Comparison of ENCODE assay signal across 20 mouse cellular contexts in the genomic region with DNA sequence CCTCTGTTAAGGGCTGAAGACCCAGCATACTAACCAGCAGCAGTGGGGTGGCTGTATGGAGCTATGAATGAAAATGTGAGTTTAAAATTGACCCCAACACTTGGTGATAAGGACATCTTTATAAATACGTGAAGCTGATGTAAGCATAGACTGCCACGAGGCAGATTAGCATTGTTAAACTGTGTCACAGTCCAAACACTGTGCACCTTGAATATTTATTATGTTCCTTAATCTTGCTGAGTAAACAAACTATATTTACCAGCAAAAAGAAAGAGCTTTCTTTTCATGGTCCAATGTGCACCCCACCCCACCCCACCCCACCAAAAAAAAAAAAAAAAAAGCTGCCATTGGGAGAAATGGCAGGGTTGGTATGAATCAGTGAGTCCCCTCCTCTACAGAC.
"Had no signal": no experiment of that assay in that cellular context is flagged by ENCODE, and none has a peak within 500 bp of the region (broad histone marks: within the 10 kb centered on the region; RNA-seq: fewer than 3 reads in every experiment).

No protein-coding gene starts in this region.

- ATAC-seq: midbrain, embryonic 16.5 days had no signal

- H3K4me2 ChIP-seq: liver, embryonic 11.5 days; liver, embryonic 13.5 days; liver, embryonic 15.5 days; lung, embryonic 14.5 days; midbrain, embryonic 12.5 days; neural tube, embryonic 13.5 days; neural tube, embryonic 15.5 days had no signal

- H3K27me3 ChIP-seq: liver, embryonic 13.5 days; liver, embryonic 15.5 days; midbrain, embryonic 12.5 days; neural tube, embryonic 13.5 days; neural tube, embryonic 15.5 days had no signal

- DNase-seq: liver, embryonic 13.5 days; lung, adult 18-20 months; lung, embryonic 14.5 days; lung, postnatal 10 days; lung, postnatal 4 days; midbrain, embryonic 14.5 days; right cerebral cortex, adult 18-20 months; right cerebral cortex, postnatal 25 days; right cerebral cortex, postnatal 4 days; spleen, adult 18-20 months; thymus, adult 2 months; thymus, postnatal 25 days; thymus, postnatal 4 days had no signal

- H3K4me1 ChIP-seq: liver, embryonic 13.5 days; liver, embryonic 15.5 days; midbrain, embryonic 12.5 days had no signal

- H3K9me3 ChIP-seq: liver, embryonic 13.5 days; liver, embryonic 15.5 days; midbrain, embryonic 12.5 days; neural tube, embryonic 13.5 days; neural tube, embryonic 15.5 days had no signal

- H3K4me3 ChIP-seq: liver, embryonic 13.5 days; liver, embryonic 15.5 days; midbrain, embryonic 12.5 days; myocyte; neural tube, embryonic 13.5 days; neural tube, embryonic 15.5 days had no signal

- H3K9ac ChIP-seq: liver, embryonic 13.5 days; liver, embryonic 15.5 days; lung, embryonic 14.5 days; midbrain, embryonic 12.5 days; neural tube, embryonic 13.5 days; neural tube, embryonic 15.5 days had no signal

- H3K36me3 ChIP-seq: liver, embryonic 13.5 days; liver, embryonic 15.5 days; midbrain, embryonic 12.5 days; neural tube, embryonic 13.5 days; neural tube, embryonic 15.5 days had no signal

- H3K27ac ChIP-seq: liver, embryonic 13.5 days; liver, embryonic 15.5 days; midbrain, embryonic 12.5 days; neural tube, embryonic 13.5 days; neural tube, embryonic 15.5 days had no signal
